Comparison of ENCODE assay signal across 17 mouse cellular contexts in the genomic region with DNA sequence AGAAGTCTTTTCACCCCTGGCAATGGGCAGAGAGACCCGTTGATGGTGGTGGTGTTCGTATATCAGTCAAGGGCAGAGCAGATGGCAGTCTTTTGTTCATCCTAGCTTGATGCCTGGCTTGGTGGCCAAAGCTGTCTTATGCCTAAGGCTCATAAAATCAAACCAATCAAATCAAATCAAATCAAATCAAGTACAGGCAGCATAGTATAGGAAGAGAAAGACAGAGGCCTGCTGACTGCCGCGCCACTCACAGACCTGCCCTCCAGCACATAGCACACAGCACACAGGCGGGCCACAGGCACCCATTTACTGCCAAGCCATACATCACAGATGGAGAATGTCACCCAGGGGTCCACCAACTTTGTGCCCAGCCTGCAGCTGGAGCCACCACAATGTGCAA. TPM values are rescaled to one million over a fixed set of nuclear protein-coding genes. Genes with fewer than 3 reads are reported as not detected.
"Had no signal": no experiment of that assay in that cellular context is flagged by ENCODE, and none has a peak within 500 bp of the region (broad histone marks: within the 10 kb centered on the region; RNA-seq: fewer than 3 reads in every experiment).

No protein-coding gene starts in this region.

- H3K9me3 ChIP-seq: liver, embryonic 13.5 days; midbrain, embryonic 15.5 days had no signal

- H3K36me3 ChIP-seq: liver, embryonic 13.5 days; midbrain, embryonic 15.5 days had no signal

- H3K27ac ChIP-seq: liver, embryonic 13.5 days; midbrain, embryonic 15.5 days had no signal

- H3K27me3 ChIP-seq: liver, embryonic 13.5 days; midbrain, embryonic 15.5 days had no signal

- H3K4me1 ChIP-seq: liver, embryonic 13.5 days had no signal

- ATAC-seq: midbrain, embryonic 15.5 days had no signal

- H3K4me3 ChIP-seq: liver, embryonic 13.5 days; midbrain, embryonic 15.5 days; myocyte had no signal

- DNase-seq: kidney, adult 18-20 months; kidney, adult 9 months; kidney, postnatal 14 days; kidney, postnatal 4 days; liver, embryonic 13.5 days; lung, adult 2 months; lung, postnatal 14 days; lung, postnatal 4 days; thymus, adult 18-20 months; thymus, postnatal 4 days had no signal

- H3K9ac ChIP-seq: liver, embryonic 13.5 days; midbrain, embryonic 15.5 days had no signal

- H3K4me2 ChIP-seq: liver, embryonic 13.5 days; midbrain, embryonic 11.5 days; midbrain, embryonic 15.5 days had no signal

RNA-seq across cellular contexts. Expression of gene Tnfaip8l3, which starts 25.1 kb away (rescaled TPM):
- total RNA-seq: megakaryocyte progenitor cell, adult 5-6 weeks; megakaryocyte-erythroid progenitor cell, adult 5-6 weeks; monocyte, adult 5-6 weeks had no signal
- polyA plus RNA-seq: myocyte; testis, adult 2 months had no signal
